Mouse (Mus musculus) ES-E14 (cell line): Measurements from ENCODE around the gene Spint4. TPM values are rescaled to one million over a fixed set of nuclear protein-coding genes. Genes with fewer than 3 reads are reported as not detected.

Source experiments
- DNase-seq: peaks from one replicate; pipeline ENCODE4 v3.0.0-alpha.2; 2013; ENCODE audit warnings: low read depth, low spot score
- H3K27ac ChIP-seq: 2 replicates; pipeline ENCODE4 v1.5.1; 2012; ENCODE audit warnings: low read depth, mild to moderate bottlenecking, low read length, moderate library complexity, mixed read lengths; ENCODE audit not compliant: poor library complexity, insufficient read depth, severe bottlenecking
- H3K36me3 ChIP-seq: 2 replicates; pipeline ENCODE4 v1.6.1; 2012; ENCODE audit warnings: mild to moderate bottlenecking, low read length, moderate library complexity, mixed read lengths; ENCODE audit not compliant: control insufficient read depth, poor library complexity, insufficient read depth, severe bottlenecking
- H3K4me1 ChIP-seq, 2 experiments: fragments of 150-350 bp in 1 of 2; sonication (generic) in 1 of 2; 2 replicates each; pipeline ENCODE4 v1.6.1; 2012; ENCODE audit warnings: low read length in 2 of 2, mild to moderate bottlenecking in 1 of 2, mixed read lengths in 1 of 2; ENCODE audit not compliant: control insufficient read depth in 2 of 2, insufficient read depth in 2 of 2, poor library complexity in 1 of 2
- H3K4me3 ChIP-seq, 2 experiments: fragments of 150-350 bp in 1 of 2; sonication (generic) in 1 of 2; 2 replicates each; pipeline ENCODE4 v1.5.1; 2012; ENCODE audit warnings: low read length in 2 of 2, low read depth in 1 of 2, mild to moderate bottlenecking in 1 of 2, mixed read lengths in 1 of 2; ENCODE audit not compliant: insufficient read depth in 1 of 2, poor library complexity in 1 of 2, severe bottlenecking in 1 of 2
- H3K9ac ChIP-seq: 2 replicates; pipeline ENCODE4 v1.6.1; 2012; ENCODE audit warnings: low read depth, mild to moderate bottlenecking, low read length, mixed read lengths; ENCODE audit not compliant: poor library complexity, insufficient read depth, severe bottlenecking
- H3K9me3 ChIP-seq: fragments of 150-350 bp; sonication (generic); 2 replicates; pipeline ENCODE4 v1.6.1; 2012; ENCODE audit warnings: low read depth, mild to moderate bottlenecking, low read length; ENCODE audit not compliant: control insufficient read depth, insufficient read depth
- CHD2 ChIP-seq: IDR thresholded peaks from 2 replicates; pipeline ENCODE4 v1.6.1; 2014; ENCODE audit warnings: mild to moderate bottlenecking, low read depth, low read length, inconsistent platforms
- HCFC1 ChIP-seq: IDR thresholded peaks from 2 replicates; pipeline ENCODE4 v1.6.1; 2012; ENCODE audit warnings: low read length, inconsistent platforms, borderline replicate concordance; ENCODE audit not compliant: insufficient read depth
- MAFK ChIP-seq: IDR thresholded peaks from 2 replicates; pipeline ENCODE4 v1.6.1; 2014; ENCODE audit warnings: mild to moderate bottlenecking, low read depth, low read length, inconsistent platforms; ENCODE audit not compliant: insufficient read depth
- ZC3H11A ChIP-seq: IDR thresholded peaks from 2 replicates; pipeline ENCODE4 v1.6.1; 2012; ENCODE audit warnings: low read depth, mild to moderate bottlenecking, inconsistent platforms, low read length, borderline replicate concordance
- ZNF384 ChIP-seq: IDR thresholded peaks from 2 replicates; pipeline ENCODE4 v1.6.1; 2012; ENCODE audit warnings: low read depth, low read length, inconsistent platforms
- in situ Hi-C, 2 experiments: fragments of 600-800 bp; cut with MboI; formaldehyde crosslinking; loops; one replicate each; pipeline ENCODE4 v1.15.1; 2025; ENCODE audit warnings: low sequenced_read_pairs in 2 of 2, inconsistent platforms in 1 of 2; ENCODE audit not compliant: unreplicated experiment in 2 of 2
- total RNA-seq: library from RNA; depleted of rRNA; stranded (reverse); fragments of 300-350 nt; gene quantifications from 2 replicates; pipeline ENCODE4 v1.2.3, GENCODE M21; 2012; rRNA removed

Spint4 gene
- total RNA-seq, 1 experiment, result not detected

- Histone ChIP-seq H3K36me3 (peaks cover 11% of the 10 kb centered on the region), H3K4me3 (peak within 1 kb of the TSS; percentile 80 to 90), H3K9ac (peak within 1 kb of the TSS; percentile 93), H3K9me3 (no peaks in the 10 kb centered on the region), H3K27ac (no peak within 1 kb of the TSS), H3K4me1 (peaks cover 0 to 4% of the 10 kb centered on the region in 2 experiments; a peak in 2 of 4 replicates)
- in situ Hi-C loops, result no loop called here
- TF ChIP-seq HCFC1 (peak; percentile 67; the same call in 1 of the 2 replicates), MAFK (no peak), CHD2 (no peak), ZNF384 (no peak)
- peak; percentile 84 for DNase-seq
Observed at GRCm38 (mm10) chr2:164745843-164746479, 47.7 kb downstream of the Spint4 start, which contains the start of the genes Wfdc3 and Dnttip1. Gene Wfdc3 (minus strand): TSS chr2:164745931. Gene Dnttip1 (plus strand): TSS chr2:164745983.

GRCm38 (mm10) chr2:164746693-164747092 is 48.4 kb downstream of the Spint4 start:
- H3K36me3 ChIP-seq, result peaks cover 16% of the 10 kb centered on the region
- in situ Hi-C loops, result no loop called here
- TF ChIP-seq HCFC1 (no peak), ZNF384 (no peak), CHD2 (no peak), MAFK (no peak), ZC3H11A (no peak)
- H3K4me3 ChIP-seq, result peak overlapping the region; percentile 80 to 90
- H3K4me1 ChIP-seq, result peaks cover 0 to 4% of the 10 kb centered on the region in 2 experiments; a peak in 2 of 4 replicates
- H3K9ac ChIP-seq, result peak overlapping the region; percentile 93
- no peaks in the 10 kb centered on the region for H3K9me3 ChIP-seq
- no peak for DNase-seq
- no peak overlapping the region for H3K27ac ChIP-seq

GRCm38 (mm10) chr2:164748191-164748590 is 49.9 kb downstream of the Spint4 start:
- in situ Hi-C loops, result no loop called here
- peaks cover 22% of the 10 kb centered on the region for H3K36me3 ChIP-seq

GRCm38 (mm10) chr2:164748991-164749390 is 50.7 kb downstream of the Spint4 start:
- no peak for DNase-seq
- Histone ChIP-seq H3K36me3 (peaks cover 27% of the 10 kb centered on the region), H3K27ac (no peak overlapping the region), H3K4me1 (peaks cover 0 to 4% of the 10 kb centered on the region in 2 experiments; a peak in 2 of 4 replicates), H3K9me3 (no peaks in the 10 kb centered on the region), H3K4me3 (no peak overlapping the region), H3K9ac (no peak overlapping the region)
- in situ Hi-C loops, result no loop called here
- TF ChIP-seq ZNF384, result no peak
- TF ChIP-seq HCFC1, result no peak
- TF ChIP-seq ZC3H11A, result no peak
- TF ChIP-seq CHD2, result no peak
- TF ChIP-seq MAFK, result no peak

More at GRCm38 (mm10) chr2:164748191-164748590, 49.9 kb downstream of the Spint4 start:
- no peak for TF ChIP-seq ZC3H11A
- no peak for TF ChIP-seq ZNF384
- TF ChIP-seq HCFC1, result no peak
- no peak for TF ChIP-seq MAFK
- TF ChIP-seq CHD2, result no peak
- no peak overlapping the region for H3K4me3 ChIP-seq
- H3K9ac ChIP-seq, result no peak overlapping the region
- H3K9me3 ChIP-seq, result no peaks in the 10 kb centered on the region
- H3K27ac ChIP-seq, result no peak overlapping the region
- no peak for DNase-seq
- peaks cover 0 to 4% of the 10 kb centered on the region in 2 experiments; a peak in 2 of 4 replicates for H3K4me1 ChIP-seq

Other genes with a start within 250 kb of the Spint4 start
- 47.6 and 51.1 TPM in 2 replicates for gene Sys1, start 241.5 kb upstream of the Spint4 start, total RNA-seq
- 2.1 TPM in 1 of 2 replicates, not detected in the other for gene Gm20458, start 237.5 kb upstream of the Spint4 start, total RNA-seq
- 0.22 and 0.26 TPM in 2 replicates for gene Trp53tg5, start 224.8 kb upstream of the Spint4 start, total RNA-seq
- 2.9 and 4.2 TPM in 2 replicates for gene Dbndd2, start 212.4 kb upstream of the Spint4 start, total RNA-seq
- gene Pigt, start 201.0 kb upstream of the Spint4 start, total RNA-seq, result 57.2 and 97.3 TPM in 2 replicates
- 41.5 and 58.4 TPM in 2 replicates for gene Wfdc2, start 136.1 kb upstream of the Spint4 start, total RNA-seq
- not detected in 2 replicates for gene Spint3, start 125.0 kb upstream of the Spint4 start, total RNA-seq
- gene Wfdc6a, start 113.1 kb upstream of the Spint4 start, total RNA-seq, result not detected in 2 replicates
- not detected in 2 replicates for gene Eppin, start 104.9 kb upstream of the Spint4 start, total RNA-seq
- gene Wfdc6b, start 85.0 kb upstream of the Spint4 start, total RNA-seq, result not detected in 2 replicates
- not detected in 2 replicates for gene Wfdc8, start 84.9 kb upstream of the Spint4 start, total RNA-seq
- gene Wfdc16, start 59.7 kb upstream of the Spint4 start, total RNA-seq, result not detected in 2 replicates
- gene Wfdc10, start 42.5 kb upstream of the Spint4 start, total RNA-seq, result 0.98 and 3.1 TPM in 2 replicates
- gene Wfdc9, start 41.9 kb upstream of the Spint4 start, total RNA-seq, result not detected in 2 replicates
- not detected in 2 replicates for gene Wfdc11, start 24.4 kb upstream of the Spint4 start, total RNA-seq
- not detected in 2 replicates for gene Wfdc13, start 13.4 kb upstream of the Spint4 start, total RNA-seq
- gene Spint5, start 16.8 kb downstream of the Spint4 start, total RNA-seq, result 1.6 and 6.6 TPM in 2 replicates
- gene Wfdc3, start 47.4 kb downstream of the Spint4 start, total RNA-seq, result 0.18 and 0.58 TPM in 2 replicates
- 13.3 and 15.1 TPM in 2 replicates for gene Dnttip1, start 47.5 kb downstream of the Spint4 start, total RNA-seq
- 117 and 159 TPM in 2 replicates for gene Ube2c, start 71.4 kb downstream of the Spint4 start, total RNA-seq
- 1.5 and 1.7 TPM in 2 replicates for gene Tnnc2, start 81.5 kb downstream of the Spint4 start, total RNA-seq
- 5.5 and 7.0 TPM in 2 replicates for gene Snx21, start 87.3 kb downstream of the Spint4 start, total RNA-seq
- 46.4 and 54.7 TPM in 2 replicates for gene Acot8, start 106.4 kb downstream of the Spint4 start, total RNA-seq
- 6.4 and 7.0 TPM in 2 replicates for gene Zswim3, start 106.6 kb downstream of the Spint4 start, total RNA-seq
- 21.5 and 22.6 TPM in 2 replicates for gene Zswim1, start 124.2 kb downstream of the Spint4 start, total RNA-seq
- gene Spata25, start 130.0 kb downstream of the Spint4 start, total RNA-seq, result 0.95 and 1.1 TPM in 2 replicates
- 103 and 216 TPM in 2 replicates for gene Ctsa, start 134.4 kb downstream of the Spint4 start, total RNA-seq
- gene Neurl2, start 135.0 kb downstream of the Spint4 start, total RNA-seq, result 3.6 TPM in 2 replicates
- 56.1 and 117 TPM in 2 replicates for gene Pltp, start 159.2 kb downstream of the Spint4 start, total RNA-seq
- gene Pcif1, start 180.8 kb downstream of the Spint4 start, total RNA-seq, result 30.4 and 39.5 TPM in 2 replicates
- 18.5 and 22.4 TPM in 2 replicates for gene Zfp335, start 213.3 kb downstream of the Spint4 start, total RNA-seq
- 5.8 and 7.0 TPM in 2 replicates for gene Mmp9, start 242.3 kb downstream of the Spint4 start, total RNA-seq